Mouse (Mus musculus): ENCODE results near the gene Srpk2. TPM values are rescaled to one million over a fixed set of nuclear protein-coding genes. Genes with fewer than 3 reads are reported as not detected.
A peak's percentile ranks its signal among the peaks of the same experiment; 100 is the strongest.
"Not testable (repeated sequence)": the region's sequence is repeated elsewhere in the genome, so short reads cannot be mapped to it uniquely, and the experiment has no call there.

Gene Srpk2
- total RNA-seq, 2 experiments from 2014 or later = 46.6 to 47.2 TPM

DNA sequence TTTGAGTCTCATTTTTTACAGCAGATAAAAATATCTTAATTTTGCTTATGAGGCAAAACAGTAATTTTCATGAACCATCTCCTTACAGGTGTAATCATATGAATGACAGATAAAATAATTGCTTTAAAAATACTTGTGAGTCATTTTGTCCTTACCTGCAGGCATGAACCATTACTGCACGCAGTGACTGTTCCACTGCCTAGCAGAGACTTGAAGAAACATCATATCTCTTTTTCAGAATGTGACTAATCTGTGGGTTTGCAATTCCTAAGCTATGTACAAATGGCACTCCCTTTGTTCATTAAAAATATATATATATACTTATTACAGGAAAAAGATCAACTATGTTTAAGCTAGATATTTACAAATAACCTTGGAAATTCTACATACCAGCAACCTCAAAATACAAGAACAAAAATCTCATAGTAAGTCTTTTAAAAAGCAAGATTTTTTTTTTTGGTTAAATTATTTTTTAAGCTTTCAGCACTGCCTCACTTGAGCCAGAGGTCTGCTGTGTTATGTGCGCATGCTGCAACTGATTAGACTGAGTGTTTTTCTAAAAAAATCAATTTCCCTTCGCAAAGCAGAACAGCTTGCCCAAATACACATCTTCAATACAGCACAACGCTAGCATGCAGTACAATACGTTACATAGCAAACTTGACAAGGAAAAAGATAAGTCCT is 68.7 kb downstream of the Srpk2 start:
- DNase-seq = no peak

DNA sequence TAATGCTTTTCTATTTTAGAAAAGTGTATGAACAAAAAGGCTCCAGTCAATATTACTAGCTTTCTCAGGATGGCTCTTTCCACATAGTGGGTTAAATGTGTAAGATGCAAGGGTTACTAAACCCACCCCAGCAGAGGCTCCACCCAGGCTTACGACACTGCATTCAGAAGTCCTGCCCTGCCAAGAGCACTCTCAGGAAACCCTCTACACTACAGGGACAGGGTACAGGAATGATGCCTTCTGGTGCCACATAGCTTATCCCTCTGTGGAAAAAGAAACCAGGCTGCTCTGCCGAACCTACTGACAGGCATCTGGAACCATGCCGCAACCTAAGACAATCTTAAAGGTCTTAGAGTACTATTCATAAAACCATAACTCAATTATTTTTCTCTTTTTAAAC is 71.6 kb downstream of the Srpk2 start:
- peak in 1 of 2 experiments; percentile 18 for DNase-seq

DNA sequence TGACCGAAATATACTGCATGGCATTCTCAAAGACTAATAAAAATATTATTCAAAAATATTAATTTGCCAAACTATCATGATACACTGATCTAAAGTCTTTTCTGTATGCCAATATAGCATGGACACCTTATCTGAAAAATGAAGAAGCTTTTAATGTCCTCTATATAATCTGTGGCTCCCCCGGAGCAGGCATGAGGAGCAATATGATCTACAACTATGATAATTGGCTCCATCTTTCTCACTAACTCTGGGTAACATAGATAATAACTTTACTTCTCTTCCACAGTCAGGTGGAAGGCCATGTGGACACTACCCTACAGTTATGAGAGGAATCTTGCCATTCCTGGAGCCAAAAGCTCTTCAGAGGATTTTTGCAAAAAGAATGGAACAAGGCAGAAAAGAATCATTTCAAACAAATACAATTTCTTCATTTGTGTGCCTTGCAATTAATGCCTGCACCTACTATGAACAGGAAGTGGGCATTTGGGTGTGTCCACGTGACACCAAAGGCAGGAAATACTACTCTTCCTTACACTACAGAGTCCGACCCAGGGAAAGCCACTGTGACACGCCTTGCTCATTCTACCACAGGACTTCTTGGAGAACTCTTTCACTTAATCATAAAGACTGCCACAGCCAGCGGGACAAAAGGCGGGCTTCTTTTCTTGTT is 80.2 kb downstream of the Srpk2 start:
- no peak for DNase-seq

DNA sequence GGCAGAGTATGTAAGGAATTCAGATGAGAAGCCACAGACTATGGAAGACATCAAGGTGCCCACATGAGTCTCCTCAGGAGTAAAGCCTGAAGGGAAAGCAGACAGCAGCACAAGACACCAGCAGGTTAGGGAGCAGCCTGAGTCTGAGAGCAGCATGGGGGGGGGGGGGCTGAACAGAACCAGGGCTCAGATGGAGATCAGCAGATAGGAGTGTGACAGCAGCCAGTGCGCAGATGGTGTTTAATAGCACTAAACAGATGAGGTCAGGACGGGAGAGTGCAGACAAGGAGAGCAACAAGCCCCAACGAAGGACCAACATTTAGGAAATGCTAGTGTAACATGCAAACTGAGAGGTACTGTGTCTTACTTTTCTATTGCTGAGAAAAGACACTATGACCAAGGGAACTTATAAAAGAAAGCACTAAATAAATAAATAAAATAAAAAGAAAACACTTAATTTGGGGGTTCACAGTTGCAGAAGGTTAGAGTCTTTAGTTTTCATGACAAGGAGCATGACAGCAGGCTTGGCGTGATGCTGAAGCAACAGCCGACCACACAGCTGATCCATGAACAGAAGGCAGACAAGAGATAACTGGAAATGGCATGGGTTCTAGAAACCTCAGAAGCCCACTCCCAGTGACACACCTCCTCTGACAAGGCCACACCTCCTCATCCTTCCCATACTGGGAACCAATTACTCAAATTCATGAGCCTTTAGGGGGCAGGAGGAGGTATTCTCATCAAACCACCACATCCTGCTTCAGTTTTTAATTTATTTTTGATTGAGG is 84.5 kb downstream of the Srpk2 start:
- DNase-seq = no peak

DNA sequence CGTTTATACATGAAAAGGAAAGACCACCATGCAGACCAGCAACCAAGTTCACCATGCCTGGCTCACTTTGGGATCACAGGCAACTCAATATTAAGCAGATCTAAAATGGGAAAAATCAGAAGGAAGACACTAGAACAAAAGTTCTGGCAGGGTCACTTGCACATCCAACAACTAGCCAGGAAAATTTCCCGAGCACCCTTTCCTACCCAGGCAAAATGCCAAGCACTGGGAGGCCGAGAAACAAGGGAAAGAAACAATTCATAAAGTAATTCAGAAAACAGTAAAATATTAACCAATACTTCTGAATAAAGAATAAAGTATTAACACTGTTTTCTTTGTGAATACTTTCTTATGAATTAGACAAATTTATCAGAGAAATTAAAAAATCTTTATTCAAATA is 85.2 kb downstream of the Srpk2 start:
- DNase-seq = no peak

DNA sequence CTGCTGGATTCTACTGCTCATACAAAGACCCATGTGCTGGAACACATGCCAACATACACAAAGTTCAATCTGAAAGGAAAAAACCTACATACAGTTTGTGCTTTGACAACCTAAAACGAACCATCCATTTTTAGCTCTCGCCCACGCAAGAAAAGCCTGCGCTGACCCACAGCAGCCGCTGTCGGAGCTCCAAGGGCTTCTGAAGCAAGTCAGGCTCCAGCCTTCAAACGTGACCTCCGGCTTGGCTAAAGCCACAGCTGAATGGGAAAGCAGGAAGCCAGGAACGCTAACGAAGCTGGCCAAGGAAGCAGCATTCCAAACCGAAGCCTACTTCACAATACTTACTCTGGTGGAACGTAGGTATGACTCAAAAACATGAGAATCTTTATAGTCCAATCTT is 85.9 kb downstream of the Srpk2 start:
- peak; percentile 70 to 73 for DNase-seq

DNA sequence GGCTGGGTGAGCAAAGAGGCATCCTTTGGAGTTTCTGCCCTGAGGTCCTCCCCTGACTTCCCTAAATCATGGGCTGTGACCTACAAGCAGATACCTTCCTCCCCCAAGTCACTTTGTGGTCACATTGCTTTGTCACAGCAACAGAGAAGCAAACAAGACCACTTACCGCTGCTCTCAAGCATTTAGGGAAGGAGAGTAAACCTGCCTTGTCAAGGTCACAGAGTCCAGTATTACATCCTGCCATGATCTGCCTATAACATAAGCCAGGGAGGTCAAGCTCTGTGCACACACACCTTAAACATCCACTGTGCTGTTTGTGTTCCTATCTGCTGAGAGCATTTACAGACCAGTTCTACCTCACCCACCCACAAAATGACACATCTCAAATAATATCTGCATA is 86.4 kb downstream of the Srpk2 start:
- DNase-seq = no peak

DNA sequence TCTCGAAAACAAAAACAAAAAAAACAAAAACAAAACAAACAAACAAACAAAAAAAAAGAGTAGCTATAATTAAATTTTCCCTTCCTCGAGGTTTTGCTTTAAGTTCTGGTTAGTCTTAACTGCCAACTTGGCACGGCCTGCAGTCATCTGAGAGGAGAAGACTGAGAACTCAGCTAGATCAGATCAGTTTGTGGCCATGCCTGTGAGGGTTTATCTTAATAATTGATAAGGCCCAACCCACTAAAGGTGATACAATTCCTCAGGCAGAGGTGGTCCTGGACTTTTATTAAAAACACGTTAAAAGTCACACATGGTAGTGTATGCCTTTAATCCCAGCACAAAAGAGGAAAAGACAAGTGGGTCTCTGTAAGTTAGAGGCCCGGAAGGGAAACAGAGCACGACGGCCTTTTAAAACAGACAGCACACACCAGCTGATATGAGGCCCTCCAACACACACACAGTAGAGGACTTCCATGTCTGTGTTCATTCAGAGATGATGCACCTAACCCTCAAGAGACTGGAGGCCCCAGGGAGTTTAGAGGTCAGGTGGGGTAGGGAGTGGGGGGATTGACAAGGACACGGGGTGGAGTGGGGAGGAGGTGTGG is 87.1 kb downstream of the Srpk2 start:
- DNase-seq = no peak

DNA sequence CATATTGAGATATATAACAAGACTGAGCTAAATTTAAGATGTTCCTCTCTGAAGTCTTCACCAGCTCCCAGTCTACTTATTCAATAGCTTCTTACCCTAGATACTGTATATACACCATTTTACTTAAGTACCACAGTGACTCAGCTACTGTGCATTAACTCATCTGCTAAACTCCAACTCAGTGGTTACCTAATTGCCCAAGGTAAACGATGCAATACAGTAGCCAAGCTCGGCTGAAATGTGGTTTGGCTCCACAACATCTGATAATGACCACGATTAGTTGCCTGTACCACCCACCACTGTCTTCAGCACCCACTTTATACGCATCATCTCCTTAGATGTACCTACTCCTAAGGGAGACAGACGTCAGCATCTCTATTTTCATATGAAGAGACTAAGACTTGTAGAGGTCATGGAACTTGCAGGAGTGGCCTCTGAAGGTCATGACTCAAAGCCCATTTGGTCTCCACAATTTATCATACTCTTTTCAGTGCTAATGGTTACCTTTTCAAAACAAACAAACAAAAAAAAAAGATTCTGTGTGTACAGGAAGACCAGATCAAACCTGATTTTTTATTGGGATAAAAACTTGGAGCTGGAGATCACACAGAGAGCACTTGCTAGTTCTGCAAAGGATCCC is 88.0 kb downstream of the Srpk2 start:
- DNase-seq = no peak

DNA sequence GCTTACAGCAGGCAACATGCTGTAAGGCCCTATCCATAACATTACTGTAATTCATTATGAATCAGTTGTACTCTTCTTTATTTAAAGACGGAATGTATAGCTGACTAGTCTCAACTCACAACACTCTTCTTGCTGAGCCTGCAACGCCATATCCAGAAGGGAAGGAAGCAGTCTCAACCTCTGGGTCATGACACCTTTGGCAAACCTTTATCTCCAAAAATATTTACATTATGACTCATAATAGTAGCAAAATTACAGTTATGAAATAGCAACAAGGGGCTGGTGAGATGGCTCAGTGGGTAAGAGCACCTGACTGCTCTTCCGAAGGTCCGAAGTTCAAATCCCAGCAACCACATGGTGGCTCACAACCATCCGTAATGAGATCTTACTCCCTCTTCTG is 94.1 kb downstream of the Srpk2 start:
- not testable (repeated sequence) for DNase-seq

DNA sequence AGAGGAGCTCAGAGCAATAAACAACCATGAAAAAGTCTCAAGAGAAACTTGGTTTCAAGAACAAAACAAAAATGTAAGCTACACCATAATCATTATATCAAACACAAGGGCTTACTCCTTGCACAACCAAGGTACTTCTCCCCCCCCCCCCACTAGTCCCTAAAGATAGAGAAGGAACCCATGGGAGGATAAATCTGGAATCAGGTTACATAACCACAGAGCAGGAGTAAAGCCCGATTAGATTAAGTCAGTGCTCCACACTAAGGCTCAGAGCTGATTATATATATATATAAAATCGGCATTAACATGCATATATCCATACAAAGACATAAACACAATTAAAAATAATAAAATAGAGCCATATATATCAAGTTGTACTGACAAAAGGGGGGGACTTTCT is 96.8 kb downstream of the Srpk2 start:
- no peak for DNase-seq

DNA sequence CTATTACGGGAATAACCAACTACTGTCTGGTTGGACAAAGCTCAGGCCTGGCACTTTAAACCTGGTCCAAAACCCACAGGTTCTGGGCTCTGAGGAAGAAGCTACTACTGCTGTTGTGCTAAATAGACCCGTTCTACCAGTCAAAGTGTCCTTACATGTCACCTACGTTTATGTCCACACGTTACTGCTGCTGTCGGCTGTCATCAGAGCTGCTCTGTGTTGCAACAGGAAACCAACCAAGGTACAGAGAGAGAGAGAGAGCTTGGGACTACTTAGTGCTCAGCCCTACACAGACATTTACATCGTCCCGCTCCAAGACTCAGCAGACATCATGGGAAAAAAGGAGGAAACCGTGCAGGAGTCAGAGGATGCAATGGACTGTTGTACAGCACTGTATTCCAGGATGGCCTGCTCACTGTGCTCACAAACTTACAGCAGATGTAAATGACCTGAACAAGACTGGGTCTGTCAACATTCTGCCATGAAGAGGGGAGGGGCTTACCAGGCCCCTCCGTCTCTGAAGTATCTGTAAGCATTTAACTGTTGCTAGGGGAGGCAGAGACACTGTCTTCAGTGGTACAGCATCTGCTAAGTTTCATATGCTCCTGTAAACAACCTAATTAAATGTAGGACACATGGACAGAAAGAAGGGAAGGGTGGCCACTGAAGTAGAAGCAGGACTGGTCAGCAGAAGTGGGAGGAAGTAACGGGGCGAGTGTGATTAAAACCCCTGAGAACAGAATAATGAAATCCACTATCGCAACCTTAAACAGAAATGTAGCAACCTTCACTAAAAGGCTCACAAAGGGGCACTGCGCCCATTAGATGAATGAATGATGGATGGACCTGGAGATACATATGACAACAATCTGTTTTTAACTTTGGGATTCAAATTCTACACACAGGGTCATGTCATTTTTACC is 97.6 kb downstream of the Srpk2 start:
- DNase-seq = no peak

DNA sequence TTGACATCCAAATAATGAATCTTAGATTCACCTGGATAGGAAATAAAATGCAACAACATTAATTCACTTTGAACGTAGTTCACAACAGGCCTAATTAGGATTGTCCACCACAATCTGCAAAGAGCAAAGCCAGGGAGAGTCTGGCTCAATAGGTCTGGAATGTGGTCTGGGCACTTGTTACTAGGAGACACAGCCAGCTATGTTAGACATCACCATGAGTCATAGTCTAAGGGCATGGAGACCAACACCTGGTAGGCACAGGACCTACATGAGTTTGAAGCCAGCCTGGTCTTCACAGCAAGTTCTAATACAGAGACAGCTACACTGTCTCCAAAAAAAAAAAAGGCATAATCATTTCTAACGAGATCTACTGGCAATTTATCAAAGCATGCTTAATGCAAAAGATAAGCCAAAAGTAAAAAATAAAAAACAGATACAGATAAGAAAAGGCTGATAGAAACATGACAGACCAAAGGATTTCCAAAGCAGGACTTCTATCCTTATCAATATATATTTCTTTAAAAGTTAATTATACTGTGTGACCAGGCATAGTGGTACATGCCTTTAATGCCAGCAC is 102.8 kb downstream of the Srpk2 start:
- DNase-seq = no peak

DNA sequence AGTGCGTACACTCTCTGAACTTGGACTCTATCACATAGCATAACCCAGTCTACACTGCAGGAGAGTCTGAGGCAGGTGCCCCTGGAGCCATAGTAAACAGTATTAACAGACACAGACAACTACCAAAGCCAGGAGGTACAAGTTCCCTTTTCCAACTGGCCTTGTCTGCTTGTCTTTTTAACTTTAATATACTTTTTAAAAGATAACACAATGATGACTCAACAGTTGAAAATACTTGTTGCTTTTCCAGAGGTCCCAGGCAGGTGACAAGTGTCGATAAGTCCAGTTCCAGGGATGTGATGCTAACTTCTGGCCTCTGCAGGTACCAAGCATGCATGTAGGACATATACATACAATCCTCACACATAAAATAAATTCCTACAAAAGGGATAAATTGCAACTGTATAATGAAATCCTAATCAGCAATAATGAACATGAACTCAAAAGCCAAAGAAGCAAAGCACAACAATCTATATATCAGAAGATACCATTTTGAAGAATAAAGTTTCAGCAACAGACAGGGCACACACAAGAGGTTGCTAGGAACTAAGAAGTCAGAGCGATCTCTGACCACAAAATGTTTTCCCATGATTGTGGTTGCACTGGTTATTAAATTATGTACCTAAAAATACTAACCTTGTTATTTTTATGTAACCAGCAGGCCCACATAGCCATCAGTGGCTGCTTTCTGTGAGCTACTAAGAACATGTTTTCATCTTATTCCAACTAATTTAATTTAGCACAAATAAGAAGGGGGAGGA is 105.1 kb downstream of the Srpk2 start:
- DNase-seq = no peak

DNA sequence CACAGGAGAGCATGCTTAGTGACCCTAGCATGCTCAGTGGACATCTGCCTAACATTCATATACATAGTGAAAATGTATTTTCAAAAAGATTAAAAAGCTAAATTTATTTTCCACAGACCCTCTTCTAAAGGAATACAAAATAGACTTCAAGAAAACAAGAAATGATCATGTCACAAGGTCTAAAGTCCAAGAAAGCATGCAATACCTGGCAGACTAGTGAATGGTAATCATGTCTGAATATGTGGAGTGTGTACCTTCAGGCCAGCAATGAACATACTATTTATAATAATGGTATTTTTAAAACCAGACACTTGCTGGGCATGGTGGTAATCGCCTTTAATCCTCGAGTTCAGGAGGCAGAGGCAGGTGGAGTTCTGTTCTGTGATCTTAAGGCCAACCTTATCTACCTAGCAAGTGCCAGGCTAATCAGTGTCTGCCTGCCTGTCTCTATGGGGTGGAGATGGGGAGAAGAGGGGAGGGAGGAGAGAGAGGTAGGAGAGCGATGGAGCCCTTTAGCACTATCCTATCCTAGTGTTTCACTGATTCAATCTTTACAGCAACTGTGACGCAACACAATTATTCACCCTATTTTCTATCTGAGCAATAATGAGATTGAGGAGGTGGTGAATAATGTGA is 106.0 kb downstream of the Srpk2 start:
- no peak for DNase-seq

DNA sequence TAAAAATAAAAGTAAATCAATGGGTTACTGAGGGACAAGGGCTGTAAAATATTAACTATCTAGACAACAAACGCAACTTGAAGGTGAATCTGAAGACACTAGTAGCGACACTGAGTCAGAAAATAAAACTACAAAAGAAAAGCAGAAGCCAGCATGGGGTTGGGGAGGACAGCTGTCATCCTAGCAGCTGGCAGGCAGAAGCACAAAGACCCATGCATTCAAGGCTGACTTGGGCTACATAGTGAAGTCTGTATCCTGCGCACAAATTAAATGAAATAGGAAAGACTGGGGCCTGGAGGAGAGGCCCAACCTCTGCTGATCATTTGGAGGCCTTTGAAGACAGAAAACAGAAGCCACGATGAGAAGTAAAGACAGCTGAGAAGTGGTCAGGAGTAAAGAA is 106.6 kb downstream of the Srpk2 start:
- no peak for DNase-seq

DNA sequence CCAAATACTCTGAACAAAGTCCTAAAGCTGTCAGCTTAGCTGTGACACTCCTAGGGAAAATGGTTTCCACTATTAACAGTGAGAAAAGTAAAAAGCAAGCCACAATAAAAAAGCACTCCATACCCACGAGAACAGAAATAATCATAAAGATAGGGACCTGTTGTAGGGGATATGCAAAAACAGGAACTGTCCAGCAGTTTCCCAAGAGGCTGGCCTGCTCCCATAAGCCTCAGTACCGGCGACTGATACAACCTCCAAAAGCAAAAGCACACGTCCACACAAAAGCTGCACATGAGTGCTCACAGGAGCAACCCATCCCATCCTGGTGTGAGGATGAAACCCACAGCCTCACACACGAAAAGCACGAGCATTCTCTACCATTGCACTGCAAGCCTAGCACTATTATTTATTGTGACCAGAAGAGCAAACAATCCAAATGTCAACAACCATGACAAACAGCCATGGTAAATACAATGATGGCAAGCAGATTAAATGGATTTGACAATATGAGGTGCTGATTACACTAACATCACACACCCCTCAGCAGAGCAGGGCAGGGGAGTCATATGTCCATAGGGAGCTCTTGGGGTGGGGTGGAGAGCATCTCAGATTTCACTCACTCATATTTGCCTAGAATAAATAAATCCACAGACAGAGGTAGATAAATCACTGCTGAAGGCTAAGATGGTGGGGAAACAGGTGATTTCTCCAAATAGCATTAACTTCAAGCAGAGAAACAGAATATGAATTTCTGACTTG is 107.9 kb downstream of the Srpk2 start:
- no peak for DNase-seq

DNA sequence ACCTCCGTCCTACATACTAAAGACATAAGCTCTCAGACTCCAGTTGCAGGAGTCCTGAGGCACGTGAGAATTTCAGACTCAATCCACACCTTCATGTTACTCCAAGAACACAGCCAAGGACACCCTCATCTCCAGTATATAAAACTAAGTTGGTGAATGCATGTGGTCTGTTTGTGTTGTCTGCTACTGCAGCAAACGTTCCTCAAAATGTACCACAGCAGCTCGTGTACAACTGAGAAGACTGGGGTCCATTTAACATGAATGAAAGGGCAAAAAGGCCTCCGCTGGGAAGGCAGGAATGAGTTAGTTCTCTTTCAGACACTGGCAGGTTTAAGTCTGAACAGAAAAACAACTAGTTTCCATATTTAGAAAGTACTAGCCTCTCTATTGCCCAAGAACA is 110.5 kb downstream of the Srpk2 start:
- DNase-seq = no peak

DNA sequence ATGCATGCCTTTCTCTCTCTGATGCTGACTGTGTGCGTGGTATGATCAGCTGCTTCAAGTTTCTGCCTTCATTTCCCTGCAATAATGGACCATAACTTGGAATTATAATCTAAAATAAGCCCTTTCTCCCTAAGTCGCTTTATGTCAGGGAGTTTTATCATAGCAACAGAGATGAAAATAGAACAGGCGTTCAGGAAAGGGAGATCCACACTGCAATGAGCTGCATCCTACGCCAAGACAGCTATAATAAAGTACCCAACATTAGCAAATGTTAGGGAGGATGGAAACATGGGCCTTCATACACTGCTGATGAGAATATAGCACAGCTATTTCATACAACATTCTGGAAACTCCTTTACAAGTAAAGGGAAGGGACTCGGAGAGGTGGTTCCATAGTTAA is 116.2 kb downstream of the Srpk2 start:
- no peak for DNase-seq
